ENCODE assay signal across 8 mouse cellular contexts in the genomic region with DNA sequence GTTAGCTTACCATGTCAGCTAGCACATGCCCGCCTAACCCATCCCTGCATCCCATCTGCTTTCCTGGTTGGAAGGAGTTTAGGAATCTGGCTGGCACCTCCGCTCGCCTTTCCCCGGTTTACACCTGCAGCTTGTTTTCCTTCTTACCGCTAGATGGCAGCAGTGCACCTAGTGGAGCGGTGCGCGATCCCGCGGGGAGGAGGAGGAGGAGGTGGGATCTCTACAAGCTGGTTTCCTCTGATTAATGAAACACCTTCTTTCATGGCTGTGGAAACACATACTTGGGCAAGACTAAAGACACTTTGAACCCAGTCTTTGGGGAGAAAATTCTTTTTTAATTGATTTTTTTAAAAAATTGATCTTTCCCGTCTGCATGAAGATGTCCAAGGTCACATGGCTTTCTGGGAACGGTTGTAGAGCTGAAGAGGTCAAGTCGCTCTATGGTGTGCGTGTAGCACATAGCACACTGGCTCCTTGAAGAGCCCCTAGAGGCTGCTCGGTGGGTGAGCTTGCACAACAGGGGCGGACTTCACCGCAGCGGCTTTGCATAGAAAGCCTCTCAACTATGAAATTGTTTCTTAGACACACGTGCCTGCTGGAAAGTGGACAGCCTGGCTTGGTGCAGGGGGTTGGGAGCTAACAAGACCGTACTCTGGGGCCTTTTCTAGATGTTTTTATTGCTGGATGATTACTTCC. TPM values are rescaled to one million over a fixed set of nuclear protein-coding genes. Genes with fewer than 3 reads are reported as not detected.
DNase-seq lines count a peak whose midpoint lies in the region; ATAC-seq and TF ChIP-seq lines count a peak whose summit lies in the region.

No protein-coding gene starts in this region.

- no peak overlapping the region for H3K27ac ChIP-seq in embryonic facial prominence, embryonic 11.5 days (replicated peaks; ENCODE audit: low read depth, low read length)
- H3K27ac ChIP-seq in heart, adult 2 months, result no peak overlapping the region
- no peak overlapping the region for H3K27ac ChIP-seq in kidney, adult 2 months (ENCODE audit: insufficient read depth, low read depth, low read length)
- H3K27ac ChIP-seq in limb, embryonic 12.5 days, result no peak overlapping the region
- H3K27ac ChIP-seq in midbrain, embryonic 14.5 days (replicated peaks; ENCODE audit: low read depth, low read length), result no peak overlapping the region

- peak; percentile 63 for DNase-seq in 3134 (ENCODE audit: extremely low read depth, insufficient read length, low spot score)
- peak; percentile 70 for DNase-seq in adrenal gland, postnatal 25 days
- DNase-seq in embryonic facial prominence, embryonic 11.5 days (ENCODE audit: low spot score), result peak; percentile 82
- peak; percentile 66 to 68 for DNase-seq in heart, adult 2 months
- peak; percentile 74 for DNase-seq in kidney, adult 2 months
- peak; percentile 89 for DNase-seq in midbrain, embryonic 14.5 days
- DNase-seq in spleen, adult 12 weeks (ENCODE audit: low spot score), result peak; percentile 13

- no peaks in the 10 kb centered on the region for H3K4me1 ChIP-seq in embryonic facial prominence, embryonic 11.5 days (ENCODE audit: control insufficient read depth, insufficient read depth, low read length)
- H3K4me1 ChIP-seq in heart, adult 2 months (ENCODE audit: control insufficient read depth, insufficient read depth, low read length), result no peaks in the 10 kb centered on the region
- H3K4me1 ChIP-seq in kidney, adult 2 months (ENCODE audit: control insufficient read depth, insufficient read depth, low read length), result no peaks in the 10 kb centered on the region
- peaks cover 12% of the 10 kb centered on the region; the same call in 1 of the 2 replicates for H3K4me1 ChIP-seq in limb, embryonic 12.5 days (replicated peaks)
- H3K4me1 ChIP-seq in midbrain, embryonic 14.5 days (ENCODE audit: control insufficient read depth, insufficient read depth, low read length), result 0 out of 2 replicates have a peak, but pooled peaks cover 3% of the 10 kb centered on the region

- H3K9me3 ChIP-seq in embryonic facial prominence, embryonic 11.5 days (replicated peaks; ENCODE audit: control insufficient read depth, low read length), result no peaks in the 10 kb centered on the region
- H3K9me3 ChIP-seq in limb, embryonic 12.5 days, result no peaks in the 10 kb centered on the region
- no peaks in the 10 kb centered on the region for H3K9me3 ChIP-seq in midbrain, embryonic 14.5 days (ENCODE audit: control insufficient read depth, low read length)

- no peak overlapping the region for H3K4me3 ChIP-seq in embryonic facial prominence, embryonic 11.5 days (ENCODE audit: low read depth, low read length)
- H3K4me3 ChIP-seq in heart, adult 2 months, result no peak overlapping the region
- no peak overlapping the region for H3K4me3 ChIP-seq in kidney, adult 2 months (ENCODE audit: insufficient read depth, low read depth, low read length)
- H3K4me3 ChIP-seq in limb, embryonic 12.5 days (replicated peaks), result no peak overlapping the region
- 0 out of 2 replicates have a peak overlapping the region, but pooled peaks have one; percentile 2 for H3K4me3 ChIP-seq in midbrain, embryonic 14.5 days (replicated peaks; ENCODE audit: low read depth, low read length)

- 10% methylated on average over 20 of the region's 20 CpGs for WGBS in embryonic facial prominence, embryonic 11.5 days
- WGBS in heart, adult 2 months, result 9% methylated on average over 20 of the region's 20 CpGs
- 7% methylated on average over 20 of the region's 20 CpGs for WGBS in kidney, adult 2 months
- 11% methylated on average over 20 of the region's 20 CpGs for WGBS in limb, embryonic 12.5 days
- 3% methylated on average over 20 of the region's 20 CpGs for WGBS in midbrain, embryonic 14.5 days

- TF ChIP-seq EP300 in heart, adult 2 months (IDR thresholded peaks at IDR 0.05; ENCODE audit: insufficient read depth, low read depth, low read length), result peak; percentile 84; the same call in 1 of the 2 replicates

- intact Hi-C loops in heart, adult 2 months (cut with DNase I), result loop anchor here (1.0 to 10.0 kb wide), 3 partner anchors 33 to 298 kb away; no protein-coding TSS in a partner anchor

- TF ChIP-seq CTCF in heart, adult 2 months (IDR thresholded peaks at IDR 0.05), result peak; percentile 98
- TF ChIP-seq CTCF in kidney, adult 2 months (conservative IDR thresholded peaks at IDR 0.05; ENCODE audit: insufficient read depth, insufficient read length, low read depth, low read length), result peak; percentile 97

- 0 out of 2 replicates have a peak overlapping the region, but pooled peaks have one; percentile 2 for H3K4me2 ChIP-seq in embryonic facial prominence, embryonic 11.5 days (ENCODE audit: low read depth, low read length)
- peak overlapping the region; percentile 38 for H3K4me2 ChIP-seq in limb, embryonic 12.5 days
- H3K4me2 ChIP-seq in midbrain, embryonic 14.5 days (ENCODE audit: low read length), result peak overlapping the region; percentile 37

- H3K27me3 ChIP-seq in embryonic facial prominence, embryonic 11.5 days (ENCODE audit: control insufficient read depth, insufficient read depth, low read length), result no peaks in the 10 kb centered on the region; the same call in 1 of the 2 replicates
- no peaks in the 10 kb centered on the region for H3K27me3 ChIP-seq in heart, adult 2 months (ENCODE audit: control insufficient read depth, insufficient read depth, low read length)
- no peaks in the 10 kb centered on the region for H3K27me3 ChIP-seq in kidney, adult 2 months (replicated peaks; ENCODE audit: control insufficient read depth, insufficient read depth, low read length)
- H3K27me3 ChIP-seq in limb, embryonic 12.5 days, result peaks cover 80% of the 10 kb centered on the region
- H3K27me3 ChIP-seq in midbrain, embryonic 14.5 days (ENCODE audit: control insufficient read depth, insufficient read depth, low read length), result 0 out of 2 replicates have a peak, but pooled peaks cover 9% of the 10 kb centered on the region

- no peak overlapping the region for H3K9ac ChIP-seq in embryonic facial prominence, embryonic 11.5 days (replicated peaks; ENCODE audit: low read length)
- H3K9ac ChIP-seq in heart, adult 2 months (ENCODE audit: low read depth, low read length), result no peak overlapping the region
- no peak overlapping the region for H3K9ac ChIP-seq in limb, embryonic 12.5 days (replicated peaks)
- no peak overlapping the region for H3K9ac ChIP-seq in midbrain, embryonic 14.5 days (replicated peaks; ENCODE audit: low read length)

- no peak for TF ChIP-seq POLR2A in heart, adult 2 months (IDR thresholded peaks at IDR 0.05; ENCODE audit: insufficient read depth, low read depth, low read length)
- no peak for TF ChIP-seq POLR2A in kidney, adult 2 months (IDR thresholded peaks at IDR 0.05; ENCODE audit: low read depth, low read length)

- H3K79me2 ChIP-seq in heart, adult 2 months (replicated peaks; ENCODE audit: control insufficient read depth, insufficient read depth, low read length), result no peaks in the 10 kb centered on the region

- no peaks in the 10 kb centered on the region for H3K36me3 ChIP-seq in embryonic facial prominence, embryonic 11.5 days (replicated peaks; ENCODE audit: control insufficient read depth, insufficient read depth, low read depth, low read length)
- H3K36me3 ChIP-seq in heart, adult 2 months (ENCODE audit: control insufficient read depth, insufficient read depth, low read length), result no peaks in the 10 kb centered on the region
- no peaks in the 10 kb centered on the region for H3K36me3 ChIP-seq in kidney, adult 2 months (ENCODE audit: control insufficient read depth, insufficient read depth, low read length)
- no peaks in the 10 kb centered on the region for H3K36me3 ChIP-seq in limb, embryonic 12.5 days
- no peaks in the 10 kb centered on the region for H3K36me3 ChIP-seq in midbrain, embryonic 14.5 days (ENCODE audit: control insufficient read depth, insufficient read depth, low read length)

- 0 out of 2 replicates have a peak, but pooled peaks have one; percentile 18 for ATAC-seq in embryonic facial prominence, embryonic 11.5 days (replicated peaks; ENCODE audit: insufficient number of reproducible peaks, low FRiP score, low TSS enrichment, low read depth)
- ATAC-seq in limb, embryonic 12.5 days (ENCODE audit: insufficient number of reproducible peaks, insufficient read depth, low FRiP score, low TSS enrichment, low read depth), result peak; percentile 63; the same call in 1 of the 2 replicates
- ATAC-seq in midbrain, embryonic 14.5 days (ENCODE audit: low FRiP score, low TSS enrichment), result peak; percentile 46; the same call in 1 of the 2 replicates

RNA-seq across cellular contexts. Expression of a gene that starts 17.5 kb away (rescaled TPM):
- not detected in 2 replicates for total RNA-seq in adrenal gland, postnatal 25 days (2021)
- polyA plus RNA-seq in embryonic facial prominence, embryonic 11.5 days (2014; fragmentation: Nextera tagmentation; extraction: Ambion mirVana), result not detected in 2 replicates
- not detected for total RNA-seq in heart, adult 2 months (2021)
- polyA plus RNA-seq in heart, adult 2 months (2012; rRNA removed), result 0.47 and 0.62 TPM in 2 replicates
- 0.41 TPM in 1 of 2 replicates, not detected in the other for polyA plus RNA-seq in kidney, adult 2 months (2012; rRNA removed)
- polyA plus RNA-seq in limb, embryonic 12.5 days (2016; fragmentation: Nextera tagmentation; extraction: Ambion mirVana), result 0.24 TPM in 1 of 2 replicates, not detected in the other
- not detected in 2 replicates for polyA plus RNA-seq in midbrain, embryonic 14.5 days (2014; fragmentation: Nextera tagmentation; extraction: Ambion mirVana)

RNA-seq across cellular contexts. Expression of a gene that starts 23.2 kb away (rescaled TPM):
- total RNA-seq in adrenal gland, postnatal 25 days (2021), result 3.9 and 4.1 TPM in 2 replicates
- polyA plus RNA-seq in embryonic facial prominence, embryonic 11.5 days (2014; fragmentation: Nextera tagmentation; extraction: Ambion mirVana), result 11.7 and 13.4 TPM in 2 replicates
- 1 to 10 TPM; 2.4 to 2.8 TPM for total RNA-seq in heart, adult 2 months (2021)
- polyA plus RNA-seq in heart, adult 2 months (2012; rRNA removed), result 1.3 and 2.2 TPM in 2 replicates
- 0.88 and 0.91 TPM in 2 replicates for polyA plus RNA-seq in kidney, adult 2 months (2012; rRNA removed)
- polyA plus RNA-seq in limb, embryonic 12.5 days (2016; fragmentation: Nextera tagmentation; extraction: Ambion mirVana), result 8.6 and 10.1 TPM in 2 replicates
- 4.1 and 4.8 TPM in 2 replicates for polyA plus RNA-seq in midbrain, embryonic 14.5 days (2014; fragmentation: Nextera tagmentation; extraction: Ambion mirVana)

Comparison
In these comparisons a context has a peak if more than half of its experiments do, and no peak if none do; other contexts are left out.
1. DNase-seq: peak in every context shown above with its lines; median percentile 89 in midbrain, embryonic 14.5 days; 82 in embryonic facial prominence, embryonic 11.5 days; 74 in kidney, adult 2 months; 70 in adrenal gland, postnatal 25 days; 67 in heart, adult 2 months; 63 in 3134; 13 in spleen, adult 12 weeks.